Mouse (Mus musculus) bone marrow, adult 2 months (tissue): ENCODE results near the gene Zc3h7b. TPM values are rescaled to one million over a fixed set of nuclear protein-coding genes. Genes with fewer than 3 reads are reported as not detected.
A peak's percentile ranks its signal among the peaks of the same experiment; 100 is the strongest.

ENCODE experiments used
- H3K27ac ChIP-seq: fragments of 200-500 bp; 2 replicates; pipeline ENCODE4 v1.5.1; 2012; ENCODE audit warnings: low read depth, mild to moderate bottlenecking, control low read depth, inconsistent platforms, low read length; ENCODE audit not compliant: control insufficient read depth, poor library complexity, insufficient read depth
- H3K4me1 ChIP-seq: fragments of 200-500 bp; 2 replicates; pipeline ENCODE4 v1.6.1; 2011; ENCODE audit warnings: low read length; ENCODE audit not compliant: control insufficient read depth, insufficient read depth
- H3K4me3 ChIP-seq: fragments of 200-500 bp; replicated peaks from 2 replicates; pipeline ENCODE3; 2011; ENCODE audit warnings: mild to moderate bottlenecking, low read depth, low read length, control low read depth; ENCODE audit not compliant: control insufficient read depth
- CTCF ChIP-seq: fragments of 200-500 bp; IDR thresholded peaks from 2 replicates; pipeline ENCODE4 v1.5.1; 2011; ENCODE audit warnings: low read length, control low read depth; ENCODE audit not compliant: control insufficient read depth, insufficient read depth
- POLR2A ChIP-seq: fragments of 200-500 bp; IDR thresholded peaks from 2 replicates; pipeline ENCODE4 v1.6.1; 2011; ENCODE audit warnings: low read depth, mild to moderate bottlenecking, control low read depth, low read length, borderline replicate concordance; ENCODE audit not compliant: control insufficient read depth
- WGBS: fragments of 180-500 bp; shearing (Covaris S2); methylation state at CpG from one replicate; pipeline ENCODE4 v1.1.7; 2018; 5-methylcytosine and 5-hydroxymethylcytosine counted together
- polyA plus RNA-seq: library from polyadenylated mRNA; stranded (reverse); fragments of >200 nt; gene quantifications from 2 replicates; pipeline ENCODE4 v1.2.4, GENCODE M21; 2011; ENCODE audit warnings: low replicate concordance; ENCODE audit not compliant: missing spikeins, insufficient read depth, insufficient read length

Zc3h7b gene
- polyA plus RNA-seq, 1 experiment = 16.1 TPM

- 74% methylated on average over 5 of the region's 5 CpGs for whole genome bisulfite sequencing
- Histone ChIP-seq H3K4me1 (no peaks in the 10 kb centered on the region), H3K4me3 (no peak overlapping the region), H3K27ac (no peak overlapping the region)
- no peak for TF ChIP-seq POLR2A
- TF ChIP-seq CTCF = no peak
These were observed 100.3 kb downstream of the Zc3h7b start for GRCm38 (mm10) chr15:81845033-81845625.

- Histone ChIP-seq H3K4me3 (no peak overlapping the region), H3K4me1 (no peaks in the 10 kb centered on the region), H3K27ac (peak overlapping the region; percentile 4; the same call in 1 of the 2 replicates)
- 43% methylated on average over 4 of the region's 4 CpGs for WGBS
- TF ChIP-seq POLR2A (no peak), CTCF (no peak)
These were observed 100.9 kb downstream of the Zc3h7b start for GRCm38 (mm10) chr15:81845724-81846123.

Other genes starting within 250 kb of the Zc3h7b start
- 22.3 and 55.4 TPM in 2 replicates for gene Ep300, start 159.7 kb upstream of the Zc3h7b start, polyA plus RNA-seq
- 8.8 and 18.6 TPM in 2 replicates for gene L3mbtl2, start 81.2 kb upstream of the Zc3h7b start, polyA plus RNA-seq
- not detected in 2 replicates for gene Chadl, start 47.8 kb upstream of the Zc3h7b start, polyA plus RNA-seq
- gene Rangap1, start 473 bp downstream of the Zc3h7b start, polyA plus RNA-seq = 66.5 and 91.3 TPM in 2 replicates
- 6.4 and 16.2 TPM in 2 replicates for gene Tef, start 57.4 kb downstream of the Zc3h7b start, polyA plus RNA-seq
- 6.6 and 9.2 TPM in 2 replicates for gene Tob2, start 113.7 kb downstream of the Zc3h7b start, polyA plus RNA-seq
- 74.5 and 96.7 TPM in 2 replicates for gene Phf5a, start 126.9 kb downstream of the Zc3h7b start, polyA plus RNA-seq
- gene Aco2, start 127.3 kb downstream of the Zc3h7b start, polyA plus RNA-seq = 41.0 and 71.1 TPM in 2 replicates
- 12.4 and 12.5 TPM in 2 replicates for gene Polr3h, start 181.2 kb downstream of the Zc3h7b start, polyA plus RNA-seq
- gene Csdc2, start 191.7 kb downstream of the Zc3h7b start, polyA plus RNA-seq = 0.80 TPM in 1 of 2 replicates, not detected in the other
- gene Pmm1, start 215.9 kb downstream of the Zc3h7b start, polyA plus RNA-seq = 23.1 and 51.8 TPM in 2 replicates
- gene 1700029P11Rik, start 235.5 kb downstream of the Zc3h7b start, polyA plus RNA-seq = 3.0 TPM in 1 of 2 replicates, not detected in the other
- gene Xrcc6, start 242.8 kb downstream of the Zc3h7b start, polyA plus RNA-seq = 60.8 and 96.2 TPM in 2 replicates